Mouse (Mus musculus) testis, postnatal 10 days (tissue): ENCODE data around the gene Atp6v0d1.

Source experiments
- DNase-seq: peaks from one replicate; pipeline ENCODE4 v3.0.0; 2021; ENCODE audit warnings: low spot score

Gene Atp6v0d1

GRCm38 (mm10) chr8:105504617-105505016 is 61.2 kb downstream of the Atp6v0d1 start:
- DNase-seq = no peak

GRCm38 (mm10) chr8:105499787-105500186 is 66.1 kb downstream of the Atp6v0d1 start:
- no peak for DNase-seq

- DNase-seq = peak; percentile 96
Measured at GRCm38 (mm10) chr8:105496439-105497180, 69.2 kb downstream of the Atp6v0d1 start, which contains the start of gene Zdhhc1. Gene Zdhhc1, minus strand, starts transcription at chr8:105496902.

- DNase-seq = no peak
Measured at GRCm38 (mm10) chr8:105495350-105496302, 70.2 kb downstream of the Atp6v0d1 start.

- no peak for DNase-seq
Measured at GRCm38 (mm10) chr8:105494566-105494965, 71.3 kb downstream of the Atp6v0d1 start.

GRCm38 (mm10) chr8:105493495-105493894 is 72.4 kb downstream of the Atp6v0d1 start:
- no peak for DNase-seq

- DNase-seq = no peak
Measured at GRCm38 (mm10) chr8:105489281-105489680, 76.6 kb downstream of the Atp6v0d1 start.

- DNase-seq = no peak
Measured at GRCm38 (mm10) chr8:105488082-105488481, 77.8 kb downstream of the Atp6v0d1 start.

- peak; percentile 88 for DNase-seq
Measured at GRCm38 (mm10) chr8:105484392-105484791, 81.5 kb downstream of the Atp6v0d1 start.

- no peak for DNase-seq
Measured at GRCm38 (mm10) chr8:105484030-105484368, 81.8 kb downstream of the Atp6v0d1 start.

GRCm38 (mm10) chr8:105483212-105484029 is 82.4 kb downstream of the Atp6v0d1 start:
- peak; percentile 83 for DNase-seq

- DNase-seq = no peak
Measured at GRCm38 (mm10) chr8:105482123-105482522, 83.7 kb downstream of the Atp6v0d1 start.

GRCm38 (mm10) chr8:105481453-105481852 is 84.4 kb downstream of the Atp6v0d1 start:
- DNase-seq = peak; percentile 75

GRCm38 (mm10) chr8:105481013-105481412 is 84.8 kb downstream of the Atp6v0d1 start:
- DNase-seq = no peak

- no peak for DNase-seq
Measured at GRCm38 (mm10) chr8:105477792-105478191, 88.1 kb downstream of the Atp6v0d1 start.

GRCm38 (mm10) chr8:105476628-105477413 is 89.0 kb downstream of the Atp6v0d1 start:
- DNase-seq = peak; percentile 83

- no peak for DNase-seq
Measured at GRCm38 (mm10) chr8:105476161-105476560, 89.7 kb downstream of the Atp6v0d1 start.

- DNase-seq = no peak
Measured at GRCm38 (mm10) chr8:105475742-105476141, 90.1 kb downstream of the Atp6v0d1 start.

GRCm38 (mm10) chr8:105475254-105475653 is 90.6 kb downstream of the Atp6v0d1 start:
- DNase-seq = peak; percentile 69

GRCm38 (mm10) chr8:105474680-105475079 is 91.2 kb downstream of the Atp6v0d1 start:
- DNase-seq = no peak
